Mouse (Mus musculus) bone marrow macrophage, adult 2 months (primary cell): ENCODE measurements at regions not wholly inside any gene's neighbourhood (a gene's known extent, or its start where the extent isn't known, plus 50 kb on each side); places are given as distances from the start of the nearest gene placed in this dataset.
"Not testable (repeated sequence)": the region's sequence is repeated elsewhere in the genome, so short reads cannot be mapped to it uniquely, and the experiment has no call there.

Source experiments
- H3K27ac ChIP-seq: 2 replicates; pipeline ENCODE4 v1.5.1; 2012; ENCODE audit warnings: low read depth, low read length; ENCODE audit not compliant: insufficient read depth
- H3K4me1 ChIP-seq: 2 replicates; pipeline ENCODE4 v1.6.1; 2012; ENCODE audit warnings: low read length; ENCODE audit not compliant: control insufficient read depth, insufficient read depth
- H3K4me3 ChIP-seq: 2 replicates; pipeline ENCODE4 v1.5.1; 2012; ENCODE audit warnings: mild to moderate bottlenecking, low read length, moderate library complexity; ENCODE audit not compliant: insufficient read depth
- CTCF ChIP-seq: IDR thresholded peaks from 2 replicates; pipeline ENCODE4 v1.5.1; 2012; ENCODE audit warnings: low read depth, mild to moderate bottlenecking, low read length, moderate library complexity
- POLR2A ChIP-seq: IDR thresholded peaks from 2 replicates; pipeline ENCODE4 v1.6.1; 2012; ENCODE audit warnings: mild to moderate bottlenecking, low read depth, low read length, borderline replicate concordance

GRCm38 (mm10) chr9:33152186-33152585, 516.2 kb downstream of the Ets1 start:
- H3K27ac ChIP-seq = no peak overlapping the region
- H3K4me3 ChIP-seq = no peak overlapping the region
- H3K4me1 ChIP-seq = no peaks in the 10 kb centered on the region
- no peak for TF ChIP-seq CTCF
- no peak for TF ChIP-seq POLR2A

- Histone ChIP-seq H3K4me1 (no peaks in the 10 kb centered on the region), H3K4me3 (no peak overlapping the region), H3K27ac (no peak overlapping the region)
- TF ChIP-seq CTCF (no peak), POLR2A (no peak)
Observed at GRCm38 (mm10) chr9:33168159-33168558, 532.1 kb downstream of the Ets1 start.

- H3K27ac ChIP-seq, H3K4me1 ChIP-seq, H3K4me3 ChIP-seq: not testable (repeated sequence)
Observed at GRCm38 (mm10) chr9:33169093-33169492, 533.1 kb downstream of the Ets1 start.

- no peaks in the 10 kb centered on the region for H3K4me1 ChIP-seq
- H3K4me3 ChIP-seq = no peak overlapping the region
- H3K27ac ChIP-seq = no peak overlapping the region
- TF ChIP-seq POLR2A = no peak
- no peak for TF ChIP-seq CTCF
Observed at GRCm38 (mm10) chr9:33180066-33180465, 544.0 kb downstream of the Ets1 start.

GRCm38 (mm10) chr9:33187187-33187586, 551.2 kb downstream of the Ets1 start:
- Histone ChIP-seq H3K27ac (no peak overlapping the region), H3K4me1 (no peaks in the 10 kb centered on the region), H3K4me3 (no peak overlapping the region)

GRCm38 (mm10) chr9:33209083-33209482, 573.1 kb downstream of the Ets1 start:
- H3K27ac ChIP-seq = no peak overlapping the region
- no peaks in the 10 kb centered on the region for H3K4me1 ChIP-seq
- no peak overlapping the region for H3K4me3 ChIP-seq
- no peak for TF ChIP-seq POLR2A
- TF ChIP-seq CTCF = no peak

More at GRCm38 (mm10) chr9:33187187-33187586, 551.2 kb downstream of the Ets1 start:
- no peak for TF ChIP-seq CTCF
- TF ChIP-seq POLR2A = no peak

- TF ChIP-seq CTCF (no peak), POLR2A (no peak)
- no peak overlapping the region for H3K4me3 ChIP-seq
- H3K27ac ChIP-seq = no peak overlapping the region
- no peaks in the 10 kb centered on the region for H3K4me1 ChIP-seq
Observed at GRCm38 (mm10) chr9:33214523-33214922, 578.5 kb downstream of the Ets1 start.

- Histone ChIP-seq H3K27ac (no peak overlapping the region), H3K4me1 (no peaks in the 10 kb centered on the region), H3K4me3 (no peak overlapping the region)
- TF ChIP-seq POLR2A (no peak), CTCF (no peak)
Observed at GRCm38 (mm10) chr9:33220981-33221380, 585.0 kb downstream of the Ets1 start.

GRCm38 (mm10) chr9:33222066-33222805, 586.2 kb downstream of the Ets1 start:
- no peak overlapping the region for H3K27ac ChIP-seq
- no peak overlapping the region for H3K4me3 ChIP-seq
- no peaks in the 10 kb centered on the region for H3K4me1 ChIP-seq
- TF ChIP-seq POLR2A (no peak), CTCF (no peak)

- no peak for TF ChIP-seq CTCF
- no peak for TF ChIP-seq POLR2A
- Histone ChIP-seq H3K4me1 (no peaks in the 10 kb centered on the region), H3K4me3 (no peak overlapping the region), H3K27ac (no peak overlapping the region)
Observed at GRCm38 (mm10) chr9:33233699-33234131, 597.7 kb downstream of the Ets1 start.

- Histone ChIP-seq H3K4me3 (no peak overlapping the region), H3K27ac (no peak overlapping the region), H3K4me1 (no peaks in the 10 kb centered on the region)
- TF ChIP-seq POLR2A = no peak
- TF ChIP-seq CTCF = no peak
Observed at GRCm38 (mm10) chr9:33238190-33238589, 602.2 kb downstream of the Ets1 start.
